Mouse (Mus musculus) limb, embryonic 15.5 days (tissue): ENCODE results near the gene Col4a1. TPM values are rescaled to one million over a fixed set of nuclear protein-coding genes. Genes with fewer than 3 reads are reported as not detected.

Source experiments
- ATAC-seq: fragments of 200-750 bp; cut with Nextera tagmentation; 2 replicates; pipeline ENCODE4 v1.8.0; 2017; ENCODE audit warnings: low read depth, moderate TSS enrichment; ENCODE audit not compliant: insufficient number of reproducible peaks, low FRiP score, low TSS enrichment
- H3K27ac ChIP-seq: fragments of 300-500 bp; sonication (generic); 2 replicates; pipeline ENCODE4 v1.5.1; 2015; ENCODE audit warnings: moderate library complexity, mild to moderate bottlenecking, inconsistent platforms
- H3K27me3 ChIP-seq: fragments of 300-500 bp; sonication (generic); 2 replicates; pipeline ENCODE4 v1.6.1; 2015; ENCODE audit warnings: inconsistent platforms
- H3K36me3 ChIP-seq: fragments of 300-500 bp; sonication (generic); 2 replicates; pipeline ENCODE4 v1.6.1; 2015; ENCODE audit warnings: inconsistent platforms
- H3K4me1 ChIP-seq: fragments of 300-500 bp; sonication (generic); 2 replicates; pipeline ENCODE4 v1.6.1; 2015; ENCODE audit warnings: inconsistent platforms
- H3K4me2 ChIP-seq: fragments of 300-500 bp; sonication (generic); 2 replicates; pipeline ENCODE4 v1.6.1; 2015; ENCODE audit warnings: mild to moderate bottlenecking, inconsistent platforms
- H3K4me3 ChIP-seq: fragments of 300-500 bp; sonication (generic); 2 replicates; pipeline ENCODE4 v1.5.1; 2015; ENCODE audit warnings: mild to moderate bottlenecking, inconsistent platforms
- H3K9ac ChIP-seq: fragments of 300-500 bp; sonication (generic); 2 replicates; pipeline ENCODE4 v1.6.1; 2015; ENCODE audit warnings: inconsistent platforms
- H3K9me3 ChIP-seq: fragments of 300-500 bp; sonication (generic); 2 replicates; pipeline ENCODE4 v1.6.1; 2016; ENCODE audit warnings: inconsistent platforms
- WGBS: fragments of 180-500 bp; shearing (Covaris S2); methylation state at CpG from one replicate; pipeline ENCODE4 v1.1.7; 2015; 5-methylcytosine and 5-hydroxymethylcytosine counted together
- polyA plus RNA-seq: library from polyadenylated mRNA; unstranded; fragments of >200 nt; fragmentation: Nextera tagmentation; extraction: Ambion mirVana; gene quantifications from 2 replicates; pipeline ENCODE4 v1.2.1, GENCODE M21; 2015

Col4a1 gene
- polyA plus RNA-seq, 1 experiment from 2014 or later: 172 TPM

- peaks cover 51% of the 10 kb centered on the region for H3K4me1 ChIP-seq
- H3K4me3 ChIP-seq: no peak overlapping the region
- no peaks in the 10 kb centered on the region for H3K27me3 ChIP-seq
- ATAC-seq: no peak
- no peak overlapping the region for H3K9ac ChIP-seq
- 69% methylated on average over 3 of the region's 3 CpGs for WGBS
- no peaks in the 10 kb centered on the region for H3K9me3 ChIP-seq
- H3K27ac ChIP-seq: peak overlapping the region; percentile 12
- H3K36me3 ChIP-seq: no peaks in the 10 kb centered on the region
- H3K4me2 ChIP-seq: no peak overlapping the region
Observed at GRCm38 (mm10) chr8:11277602-11278051, 35.0 kb downstream of the Col4a1 start.

- H3K27ac ChIP-seq: no peak overlapping the region
- H3K27me3 ChIP-seq: no peaks in the 10 kb centered on the region
- no peak for ATAC-seq
- H3K4me3 ChIP-seq: no peak overlapping the region
- H3K9me3 ChIP-seq: no peaks in the 10 kb centered on the region
- no peak overlapping the region for H3K9ac ChIP-seq
- H3K4me1 ChIP-seq: peaks cover 48% of the 10 kb centered on the region
- WGBS: 78% methylated on average over 6 of the region's 6 CpGs
- H3K4me2 ChIP-seq: no peak overlapping the region
- H3K36me3 ChIP-seq: no peaks in the 10 kb centered on the region
Observed at GRCm38 (mm10) chr8:11276286-11276685, 36.3 kb downstream of the Col4a1 start.

- no peak overlapping the region for H3K27ac ChIP-seq
- H3K9me3 ChIP-seq: no peaks in the 10 kb centered on the region
- peaks cover 51% of the 10 kb centered on the region for H3K4me1 ChIP-seq
- no peak overlapping the region for H3K9ac ChIP-seq
- H3K4me2 ChIP-seq: no peak overlapping the region
- no peak for ATAC-seq
- H3K36me3 ChIP-seq: no peaks in the 10 kb centered on the region
- H3K4me3 ChIP-seq: no peak overlapping the region
- H3K27me3 ChIP-seq: no peaks in the 10 kb centered on the region
- WGBS: 90% methylated on average over 7 of the region's 7 CpGs
Observed at GRCm38 (mm10) chr8:11274415-11274814, 38.2 kb downstream of the Col4a1 start.

GRCm38 (mm10) chr8:11273506-11274158, 39.0 kb downstream of the Col4a1 start:
- Histone ChIP-seq H3K9me3 (no peaks in the 10 kb centered on the region), H3K4me3 (no peak overlapping the region), H3K4me2 (no peak overlapping the region), H3K27ac (no peak overlapping the region; the same call in 1 of the 2 replicates), H3K27me3 (no peaks in the 10 kb centered on the region), H3K4me1 (peaks cover 51% of the 10 kb centered on the region), H3K36me3 (no peaks in the 10 kb centered on the region), H3K9ac (no peak overlapping the region)
- no peak for ATAC-seq
- WGBS: 64% methylated on average over 15 of the region's 15 CpGs

DNA sequence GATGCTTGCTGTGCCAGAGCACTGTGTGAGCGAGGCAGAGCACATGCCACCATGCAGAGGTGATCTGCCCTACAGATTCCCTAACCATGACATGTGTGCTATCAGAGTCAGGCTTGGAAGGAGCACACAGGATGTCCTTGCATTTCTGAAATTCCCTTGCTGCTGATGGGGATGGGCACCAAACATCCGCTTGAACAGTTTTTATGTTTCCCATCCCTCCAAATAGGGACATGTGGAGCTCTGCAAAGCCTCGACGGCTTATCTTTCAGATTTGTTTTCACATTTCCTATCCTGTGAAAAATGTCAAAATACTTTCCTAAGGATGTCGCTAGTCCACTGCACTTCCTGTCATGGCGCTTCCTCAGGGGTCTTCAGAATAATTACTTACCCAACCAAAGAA, 40.4 kb downstream of the Col4a1 start:
- Histone ChIP-seq H3K27ac (no peak overlapping the region), H3K27me3 (0 out of 2 replicates have a peak, but pooled peaks cover 3% of the 10 kb centered on the region), H3K36me3 (no peaks in the 10 kb centered on the region), H3K4me2 (no peak overlapping the region), H3K4me1 (peaks cover 45% of the 10 kb centered on the region), H3K4me3 (no peak overlapping the region), H3K9me3 (no peaks in the 10 kb centered on the region), H3K9ac (no peak overlapping the region)
- WGBS: 76% methylated on average over 6 of the region's 6 CpGs
- ATAC-seq: no peak

- H3K36me3 ChIP-seq: no peaks in the 10 kb centered on the region
- no peaks in the 10 kb centered on the region for H3K9me3 ChIP-seq
- peaks cover 42% of the 10 kb centered on the region for H3K4me1 ChIP-seq
- no peak overlapping the region for H3K27ac ChIP-seq
- H3K27me3 ChIP-seq: 0 out of 2 replicates have a peak, but pooled peaks cover 3% of the 10 kb centered on the region
- ATAC-seq: no peak
- H3K9ac ChIP-seq: no peak overlapping the region
- 55% methylated on average over 6 of the region's 6 CpGs for WGBS
- H3K4me3 ChIP-seq: no peak overlapping the region
- H3K4me2 ChIP-seq: no peak overlapping the region
Observed at GRCm38 (mm10) chr8:11270826-11271225, 41.8 kb downstream of the Col4a1 start.

- no peaks in the 10 kb centered on the region for H3K9me3 ChIP-seq
- H3K36me3 ChIP-seq: no peaks in the 10 kb centered on the region
- peak; percentile 36; the same call in 1 of the 2 replicates for ATAC-seq
- H3K9ac ChIP-seq: no peak overlapping the region
- H3K4me1 ChIP-seq: peaks cover 48% of the 10 kb centered on the region
- H3K27ac ChIP-seq: no peak overlapping the region
- H3K27me3 ChIP-seq: 0 out of 2 replicates have a peak, but pooled peaks cover 3% of the 10 kb centered on the region
- no peak overlapping the region for H3K4me2 ChIP-seq
- no peak overlapping the region for H3K4me3 ChIP-seq
- 36% methylated on average over 6 of the region's 6 CpGs for WGBS
Observed at GRCm38 (mm10) chr8:11268753-11269152, 43.9 kb downstream of the Col4a1 start.

GRCm38 (mm10) chr8:11266471-11266870, 46.2 kb downstream of the Col4a1 start:
- Histone ChIP-seq H3K9ac (no peak overlapping the region), H3K4me2 (no peak overlapping the region), H3K4me1 (peaks cover 47% of the 10 kb centered on the region), H3K36me3 (no peaks in the 10 kb centered on the region), H3K27me3 (0 out of 2 replicates have a peak, but pooled peaks cover 3% of the 10 kb centered on the region), H3K27ac (no peak overlapping the region), H3K9me3 (no peaks in the 10 kb centered on the region), H3K4me3 (no peak overlapping the region)
- no peak for ATAC-seq
- WGBS: 86% methylated on average over 2 of the region's 2 CpGs

- WGBS: 82% methylated on average over 3 of the region's 3 CpGs
- H3K9ac ChIP-seq: no peak overlapping the region
- no peak overlapping the region for H3K27ac ChIP-seq
- peaks cover 42% of the 10 kb centered on the region for H3K4me1 ChIP-seq
- ATAC-seq: no peak
- H3K36me3 ChIP-seq: no peaks in the 10 kb centered on the region
- 0 out of 2 replicates have a peak, but pooled peaks cover 3% of the 10 kb centered on the region for H3K27me3 ChIP-seq
- no peak overlapping the region for H3K4me3 ChIP-seq
- no peaks in the 10 kb centered on the region for H3K9me3 ChIP-seq
- no peak overlapping the region for H3K4me2 ChIP-seq
Observed at GRCm38 (mm10) chr8:11265971-11266370, 46.7 kb downstream of the Col4a1 start.

GRCm38 (mm10) chr8:11263848-11264247, 48.8 kb downstream of the Col4a1 start:
- H3K36me3 ChIP-seq: no peaks in the 10 kb centered on the region
- H3K9me3 ChIP-seq: no peaks in the 10 kb centered on the region
- H3K4me1 ChIP-seq: peaks cover 40% of the 10 kb centered on the region
- no peak for ATAC-seq
- H3K27me3 ChIP-seq: 0 out of 2 replicates have a peak, but pooled peaks cover 3% of the 10 kb centered on the region
- no peak overlapping the region for H3K4me2 ChIP-seq
- no peak overlapping the region for H3K9ac ChIP-seq
- no peak overlapping the region for H3K27ac ChIP-seq
- WGBS: 63% methylated on average over 6 of the region's 6 CpGs
- H3K4me3 ChIP-seq: no peak overlapping the region

DNA sequence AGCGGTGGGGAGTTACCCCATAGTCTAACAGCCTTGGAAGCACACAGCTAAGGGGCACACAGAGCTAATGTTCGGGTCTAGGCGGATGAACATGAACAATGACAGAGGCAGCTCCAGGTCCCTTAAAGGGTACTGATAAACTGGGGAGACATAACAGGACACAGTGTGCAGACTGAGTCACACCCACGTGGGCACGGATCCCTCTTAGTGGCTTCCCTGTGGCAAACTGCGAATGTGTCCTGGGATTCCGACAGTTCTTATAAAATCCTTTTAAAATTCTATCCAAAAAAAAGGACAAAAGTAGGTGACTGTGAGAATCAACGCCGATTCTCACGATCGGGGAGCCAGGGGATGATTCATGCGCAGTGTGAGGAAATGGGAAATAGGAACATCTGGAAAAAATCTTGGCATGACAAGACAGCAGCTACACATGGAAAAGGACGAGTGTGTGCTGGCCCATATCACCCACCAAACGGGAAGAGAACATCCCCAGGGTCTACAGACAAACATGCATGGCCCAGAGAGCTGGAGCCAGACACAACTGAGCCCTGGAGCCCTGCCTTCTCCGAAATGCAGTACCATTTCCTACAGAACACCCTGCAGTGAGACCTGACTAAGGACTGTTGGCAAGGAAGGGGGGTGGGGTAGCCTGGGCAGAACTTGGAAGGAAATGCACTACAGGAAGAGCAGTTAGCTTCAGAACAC, 50.4 kb downstream of the Col4a1 start:
- H3K9me3 ChIP-seq: no peaks in the 10 kb centered on the region
- H3K36me3 ChIP-seq: no peaks in the 10 kb centered on the region
- WGBS: 64% methylated on average over 15 of the region's 15 CpGs
- H3K4me2 ChIP-seq: no peak overlapping the region
- no peaks in the 10 kb centered on the region for H3K27me3 ChIP-seq
- no peak overlapping the region for H3K27ac ChIP-seq
- ATAC-seq: no peak
- peaks cover 37% of the 10 kb centered on the region for H3K4me1 ChIP-seq
- no peak overlapping the region for H3K9ac ChIP-seq
- H3K4me3 ChIP-seq: no peak overlapping the region
